30 mouse cellular contexts compared by ENCODE assay signal in genomic region chr11:31562954-31563353, GRCm38 (mm10).
"Had no signal": no experiment of that assay in that cellular context is flagged by ENCODE, and none has a peak within 500 bp of the region (broad histone marks: within the 10 kb centered on the region; RNA-seq: fewer than 3 reads in every experiment).

No protein-coding gene starts in this region.

- ATAC-seq: liver, embryonic 12.5 days; liver, postnatal 0 days; midbrain, embryonic 13.5 days; midbrain, embryonic 15.5 days; midbrain, embryonic 16.5 days had no signal

- H3K4me1 ChIP-seq: limb, embryonic 12.5 days; liver, embryonic 12.5 days; liver, embryonic 13.5 days; liver, embryonic 15.5 days; midbrain, embryonic 10.5 days; midbrain, embryonic 12.5 days; midbrain, embryonic 13.5 days; midbrain, embryonic 15.5 days; neural tube, embryonic 12.5 days; neural tube, embryonic 13.5 days had no signal

- H3K36me3 ChIP-seq: limb, embryonic 10.5 days; limb, embryonic 12.5 days; limb, embryonic 13.5 days; limb, embryonic 15.5 days; liver, embryonic 12.5 days; liver, embryonic 13.5 days; liver, embryonic 15.5 days; lung, embryonic 15.5 days; midbrain, embryonic 10.5 days; midbrain, embryonic 12.5 days; midbrain, embryonic 13.5 days; midbrain, embryonic 15.5 days; neural tube, embryonic 12.5 days; neural tube, embryonic 13.5 days had no signal

- H3K27me3 ChIP-seq: limb, embryonic 12.5 days; limb, embryonic 13.5 days; limb, embryonic 15.5 days; liver, embryonic 12.5 days; liver, embryonic 13.5 days; liver, embryonic 15.5 days; lung, embryonic 15.5 days; midbrain, embryonic 12.5 days; midbrain, embryonic 13.5 days; midbrain, embryonic 15.5 days; neural tube, embryonic 12.5 days; neural tube, embryonic 13.5 days had no signal

- H3K27ac ChIP-seq: left cerebral cortex, adult 2 months; limb, embryonic 10.5 days; limb, embryonic 12.5 days; liver, embryonic 12.5 days; liver, embryonic 13.5 days; liver, embryonic 14.5 days; liver, embryonic 15.5 days; macrophage; midbrain, embryonic 10.5 days; midbrain, embryonic 12.5 days; midbrain, embryonic 13.5 days; midbrain, embryonic 15.5 days; neural tube, embryonic 12.5 days; neural tube, embryonic 13.5 days had no signal

- H3K9ac ChIP-seq: limb, embryonic 12.5 days; limb, embryonic 13.5 days; limb, embryonic 15.5 days; liver, embryonic 12.5 days; liver, embryonic 13.5 days; liver, embryonic 14.5 days; liver, embryonic 15.5 days; liver, postnatal 0 days; lung, embryonic 14.5 days; lung, embryonic 15.5 days; midbrain, embryonic 12.5 days; midbrain, embryonic 13.5 days; midbrain, embryonic 15.5 days; neural tube, embryonic 12.5 days; neural tube, embryonic 13.5 days had no signal

- H3K4me2 ChIP-seq: limb, embryonic 12.5 days; limb, embryonic 13.5 days; limb, embryonic 15.5 days; liver, embryonic 11.5 days; liver, embryonic 12.5 days; liver, embryonic 13.5 days; liver, embryonic 15.5 days; lung, embryonic 14.5 days; lung, embryonic 15.5 days; midbrain, embryonic 12.5 days; midbrain, embryonic 13.5 days; midbrain, embryonic 15.5 days; neural tube, embryonic 12.5 days; neural tube, embryonic 13.5 days had no signal

- DNase-seq: left cerebral cortex, postnatal 4 days; liver; liver, embryonic 13.5 days; liver, postnatal 0 days; lung, adult 18-20 months; lung, adult 2 months; lung, embryonic 14.5 days; lung, postnatal 10 days; lung, postnatal 14 days; lung, postnatal 36 days; lung, postnatal 4 days had no signal

- H3K4me3 ChIP-seq: left cerebral cortex, adult 2 months; limb, embryonic 10.5 days; limb, embryonic 12.5 days; limb, embryonic 13.5 days; limb, embryonic 15.5 days; liver, embryonic 12.5 days; liver, embryonic 13.5 days; liver, embryonic 15.5 days; lung, embryonic 15.5 days; midbrain, embryonic 10.5 days; midbrain, embryonic 12.5 days; midbrain, embryonic 13.5 days; midbrain, embryonic 15.5 days; myocyte; neural tube, embryonic 12.5 days; neural tube, embryonic 13.5 days had no signal

- H3K9me3 ChIP-seq: limb, embryonic 10.5 days; limb, embryonic 12.5 days; limb, embryonic 13.5 days; limb, embryonic 15.5 days; liver, embryonic 12.5 days; liver, embryonic 13.5 days; liver, embryonic 15.5 days; lung, embryonic 15.5 days; midbrain, embryonic 10.5 days; midbrain, embryonic 12.5 days; midbrain, embryonic 13.5 days; midbrain, embryonic 15.5 days; neural tube, embryonic 12.5 days; neural tube, embryonic 13.5 days had no signal
